Mouse (Mus musculus) hindbrain, embryonic 12.5 days (tissue): Measurements from ENCODE around the gene Hc. TPM values are rescaled to one million over a fixed set of nuclear protein-coding genes. Genes with fewer than 3 reads are reported as not detected.

Experiments
- ATAC-seq: fragments of 200-750 bp; cut with Nextera tagmentation; 2 replicates; pipeline ENCODE4 v1.8.0; 2017; ENCODE audit warnings: moderate TSS enrichment; ENCODE audit not compliant: low FRiP score
- H3K27ac ChIP-seq: fragments of 300-500 bp; sonication (generic); 2 replicates; pipeline ENCODE4 v1.5.1; 2016; ENCODE audit warnings: mild to moderate bottlenecking
- H3K27me3 ChIP-seq: fragments of 300-500 bp; sonication (generic); 2 replicates; pipeline ENCODE4 v1.6.1; 2016; ENCODE audit warnings: mild to moderate bottlenecking
- H3K36me3 ChIP-seq: fragments of 300-500 bp; sonication (generic); 2 replicates; pipeline ENCODE4 v1.6.1; 2016; ENCODE audit warnings: mild to moderate bottlenecking
- H3K4me1 ChIP-seq: fragments of 300-500 bp; sonication (generic); 2 replicates; pipeline ENCODE4 v1.6.1; 2016
- H3K4me2 ChIP-seq: fragments of 300-500 bp; sonication (generic); replicated peaks from 2 replicates; pipeline ENCODE4 v1.6.1; 2016; ENCODE audit warnings: mild to moderate bottlenecking
- H3K4me3 ChIP-seq: fragments of 300-500 bp; sonication (generic); 2 replicates; pipeline ENCODE4 v1.5.1; 2016; ENCODE audit warnings: mild to moderate bottlenecking
- H3K9ac ChIP-seq: fragments of 300-500 bp; sonication (generic); 2 replicates; pipeline ENCODE4 v1.6.1; 2016; ENCODE audit warnings: mild to moderate bottlenecking, moderate library complexity
- H3K9me3 ChIP-seq: fragments of 300-500 bp; sonication (generic); replicated peaks from 2 replicates; pipeline ENCODE4 v1.6.1; 2016; ENCODE audit warnings: mild to moderate bottlenecking
- WGBS: fragments of 180-500 bp; shearing (Covaris S2); methylation state at CpG from one replicate; pipeline ENCODE4 v1.1.7; 2016; 5-methylcytosine and 5-hydroxymethylcytosine counted together
- polyA plus RNA-seq: library from polyadenylated mRNA; unstranded; fragments of >200 nt; fragmentation: Nextera tagmentation; extraction: Ambion mirVana; gene quantifications from 2 replicates; pipeline ENCODE4 v1.2.1, GENCODE M21; 2016

The Hc gene
- polyA plus RNA-seq, 1 experiment from 2014 or later: 0.14 TPM

DNA sequence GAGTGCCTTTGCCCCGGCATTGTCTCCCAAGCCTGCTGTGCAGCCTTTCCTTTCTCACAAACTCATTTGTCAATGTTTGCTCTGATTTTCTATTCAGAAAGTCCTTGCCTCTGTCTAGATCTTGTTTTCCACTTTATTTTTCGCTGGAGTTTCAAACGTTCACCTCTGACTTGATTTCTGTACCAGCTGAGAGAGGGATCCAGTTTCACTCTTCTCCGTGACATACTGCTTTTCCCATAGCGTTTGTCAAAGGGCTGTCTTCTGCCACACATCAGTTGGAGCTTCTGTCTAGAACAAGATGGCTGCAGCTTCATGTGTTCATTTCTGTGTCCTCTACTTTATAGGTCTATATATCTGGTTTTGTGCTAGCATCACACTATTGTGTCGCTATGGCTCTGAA lies 17.9 kb upstream of the Hc start:
- 58% methylated on average over 6 of the region's 6 CpGs for WGBS
- Histone ChIP-seq H3K4me3 (no peak overlapping the region), H3K4me2 (no peak overlapping the region), H3K4me1 (no peaks in the 10 kb centered on the region), H3K27ac (no peak overlapping the region), H3K36me3 (no peaks in the 10 kb centered on the region), H3K27me3 (no peaks in the 10 kb centered on the region), H3K9me3 (no peaks in the 10 kb centered on the region), H3K9ac (no peak overlapping the region)
- no peak for ATAC-seq

DNA sequence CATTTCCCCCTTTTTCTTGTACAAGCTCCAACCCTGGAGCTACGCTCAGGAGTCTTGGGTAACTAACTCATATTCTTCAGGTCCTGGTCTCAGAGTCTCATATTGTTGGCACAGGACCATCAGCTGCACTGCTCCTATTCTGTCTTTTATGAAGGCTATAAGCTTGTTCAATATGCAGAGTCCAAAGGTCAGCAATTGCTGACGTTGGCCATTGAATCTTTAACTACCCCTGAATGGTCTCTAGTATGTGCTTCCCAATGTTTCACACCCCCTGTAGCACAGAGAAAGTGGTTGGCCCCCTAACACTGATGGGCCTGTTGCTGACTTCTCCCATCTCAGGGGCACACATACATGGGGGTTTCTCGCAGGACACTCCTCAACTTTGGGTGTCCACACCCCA lies 13.1 kb upstream of the Hc start:
- Histone ChIP-seq H3K9me3 (no peaks in the 10 kb centered on the region), H3K4me2 (no peak overlapping the region), H3K9ac (no peak overlapping the region), H3K27ac (no peak overlapping the region), H3K36me3 (no peaks in the 10 kb centered on the region), H3K4me3 (no peak overlapping the region), H3K27me3 (no peaks in the 10 kb centered on the region), H3K4me1 (no peaks in the 10 kb centered on the region)
- 92% methylated on average over 3 of the region's 3 CpGs for WGBS
- no peak for ATAC-seq

DNA sequence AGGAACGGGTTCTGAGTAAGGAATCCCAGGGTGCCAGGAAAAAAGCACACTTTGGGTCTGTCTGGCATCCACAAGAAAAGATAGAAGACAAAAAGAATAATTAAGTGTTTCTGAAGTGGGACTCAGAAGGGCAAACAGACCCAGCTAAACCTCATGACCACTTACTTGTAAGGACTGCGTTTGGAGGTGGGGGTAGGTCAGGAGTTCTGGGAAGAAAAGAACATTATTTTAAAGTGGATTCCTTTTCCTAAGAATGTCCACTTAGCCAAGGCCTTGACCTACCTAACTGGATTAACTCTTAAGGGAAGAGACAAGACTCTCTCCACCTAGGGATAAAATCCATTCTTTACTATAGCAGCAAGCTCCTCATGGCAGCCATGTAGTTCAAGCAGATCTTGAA lies 11.3 kb upstream of the Hc start:
- no peaks in the 10 kb centered on the region for H3K4me1 ChIP-seq
- no peak overlapping the region for H3K4me2 ChIP-seq
- H3K9me3 ChIP-seq: no peaks in the 10 kb centered on the region
- no peak overlapping the region for H3K27ac ChIP-seq
- 73% methylated on average over 2 of the region's 2 CpGs for WGBS
- H3K27me3 ChIP-seq: no peaks in the 10 kb centered on the region
- H3K36me3 ChIP-seq: no peaks in the 10 kb centered on the region
- no peak overlapping the region for H3K9ac ChIP-seq
- H3K4me3 ChIP-seq: no peak overlapping the region
- ATAC-seq: no peak

DNA sequence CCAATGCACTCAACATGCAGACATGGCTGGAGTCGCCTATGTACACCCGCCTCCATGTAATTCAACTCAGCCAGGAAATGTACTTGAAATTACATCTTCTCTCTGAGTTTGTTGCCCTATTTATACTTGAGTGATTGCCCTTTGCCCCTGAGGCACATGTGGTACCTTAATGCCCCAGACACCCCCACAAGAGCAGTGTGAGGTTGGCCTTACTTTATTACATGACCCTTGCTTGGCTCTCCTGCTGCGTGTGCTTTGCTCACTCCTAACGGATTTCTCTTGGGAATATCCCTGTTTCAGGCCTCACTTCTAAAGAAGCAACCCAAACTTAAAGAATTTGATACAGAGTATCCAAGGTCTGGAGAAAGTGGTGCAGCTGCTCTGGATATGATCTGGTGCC lies 9.0 kb upstream of the Hc start:
- Histone ChIP-seq H3K4me2 (no peak overlapping the region), H3K9ac (no peak overlapping the region), H3K36me3 (no peaks in the 10 kb centered on the region), H3K9me3 (no peaks in the 10 kb centered on the region), H3K4me3 (no peak overlapping the region), H3K4me1 (no peaks in the 10 kb centered on the region), H3K27ac (no peak overlapping the region), H3K27me3 (no peaks in the 10 kb centered on the region)
- 81% methylated on average over 4 of the region's 4 CpGs for WGBS
- ATAC-seq: no peak

DNA sequence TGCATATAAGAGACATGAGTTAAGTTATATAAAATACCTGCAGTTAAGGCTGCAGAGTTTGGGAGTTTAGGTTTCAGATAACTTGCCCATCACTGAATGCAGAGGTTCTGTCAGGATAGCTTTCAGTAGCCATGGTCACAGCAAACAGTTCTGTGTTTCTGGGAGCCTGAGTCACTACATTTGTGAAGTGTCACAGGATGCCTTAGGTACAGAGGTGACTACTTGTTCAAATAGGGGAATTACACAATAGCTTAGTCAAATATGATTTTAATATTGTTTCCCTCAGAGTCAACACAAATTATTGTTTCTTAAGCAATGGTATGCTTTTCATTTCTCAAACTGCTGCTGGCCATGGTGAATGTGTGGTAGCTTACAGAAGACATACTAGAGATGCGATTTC lies 7.9 kb upstream of the Hc start:
- no peak overlapping the region for H3K4me2 ChIP-seq
- WGBS: 95% methylated on average over 1 of the region's 1 CpGs
- H3K9me3 ChIP-seq: no peaks in the 10 kb centered on the region
- no peaks in the 10 kb centered on the region for H3K36me3 ChIP-seq
- H3K27ac ChIP-seq: no peak overlapping the region
- no peak overlapping the region for H3K4me3 ChIP-seq
- H3K9ac ChIP-seq: no peak overlapping the region
- H3K27me3 ChIP-seq: no peaks in the 10 kb centered on the region
- no peaks in the 10 kb centered on the region for H3K4me1 ChIP-seq
- no peak for ATAC-seq

DNA sequence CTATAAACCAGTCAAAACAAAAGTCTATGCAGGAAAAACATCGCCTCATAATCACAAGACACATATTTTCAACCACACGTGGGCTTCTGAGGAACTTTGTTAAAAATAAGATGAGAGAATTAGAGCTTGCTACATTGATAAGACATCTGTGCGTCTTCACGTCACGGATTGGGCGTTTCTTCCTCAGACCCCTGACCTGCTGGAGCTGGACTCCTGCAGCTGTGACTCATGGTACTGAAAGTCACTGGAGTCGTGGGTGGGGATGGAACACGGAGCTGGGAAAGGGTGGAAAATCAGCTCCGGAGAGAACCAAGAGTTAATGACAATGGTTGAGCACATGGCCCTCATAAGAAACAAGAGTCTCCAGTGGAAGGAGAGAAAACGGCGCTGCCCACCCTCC lies 5.9 kb upstream of the Hc start:
- Histone ChIP-seq H3K4me3 (no peak overlapping the region), H3K4me2 (no peak overlapping the region), H3K27me3 (no peaks in the 10 kb centered on the region), H3K4me1 (no peaks in the 10 kb centered on the region), H3K9ac (no peak overlapping the region), H3K36me3 (no peaks in the 10 kb centered on the region), H3K9me3 (no peaks in the 10 kb centered on the region), H3K27ac (no peak overlapping the region)
- ATAC-seq: no peak
- 89% methylated on average over 11 of the region's 11 CpGs for WGBS

DNA sequence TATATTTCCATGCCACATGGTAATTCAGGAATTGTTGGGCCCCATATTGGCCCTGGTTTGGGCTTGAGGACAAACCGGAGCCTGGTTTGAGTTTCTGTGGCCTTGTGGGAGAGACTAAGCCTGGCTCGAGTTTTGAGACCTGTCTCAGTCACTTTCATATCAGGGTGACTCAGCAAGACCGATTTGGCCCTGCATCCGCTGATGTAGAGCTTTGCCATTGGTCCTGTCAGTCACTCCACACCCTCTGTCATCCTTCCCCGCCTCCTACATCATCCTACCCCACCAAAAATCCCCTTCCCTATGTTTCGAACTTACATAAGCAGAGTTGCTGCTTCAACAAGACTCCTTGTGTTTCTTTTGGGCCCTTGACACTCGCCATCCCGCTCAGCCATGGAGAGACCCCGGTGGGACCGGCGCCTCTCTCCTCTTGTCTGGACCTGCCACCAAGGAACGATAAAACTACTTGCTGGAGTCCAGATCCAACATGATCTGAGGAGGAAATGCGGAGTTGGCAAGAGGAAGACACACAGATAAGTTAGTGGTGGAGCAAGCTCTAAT lies 5.4 kb upstream of the Hc start:
- Histone ChIP-seq H3K4me2 (no peak overlapping the region), H3K36me3 (no peaks in the 10 kb centered on the region), H3K4me3 (no peak overlapping the region), H3K9ac (no peak overlapping the region), H3K27me3 (no peaks in the 10 kb centered on the region), H3K4me1 (no peaks in the 10 kb centered on the region), H3K9me3 (no peaks in the 10 kb centered on the region), H3K27ac (no peak overlapping the region)
- WGBS: 90% methylated on average over 13 of the region's 13 CpGs
- ATAC-seq: no peak

DNA sequence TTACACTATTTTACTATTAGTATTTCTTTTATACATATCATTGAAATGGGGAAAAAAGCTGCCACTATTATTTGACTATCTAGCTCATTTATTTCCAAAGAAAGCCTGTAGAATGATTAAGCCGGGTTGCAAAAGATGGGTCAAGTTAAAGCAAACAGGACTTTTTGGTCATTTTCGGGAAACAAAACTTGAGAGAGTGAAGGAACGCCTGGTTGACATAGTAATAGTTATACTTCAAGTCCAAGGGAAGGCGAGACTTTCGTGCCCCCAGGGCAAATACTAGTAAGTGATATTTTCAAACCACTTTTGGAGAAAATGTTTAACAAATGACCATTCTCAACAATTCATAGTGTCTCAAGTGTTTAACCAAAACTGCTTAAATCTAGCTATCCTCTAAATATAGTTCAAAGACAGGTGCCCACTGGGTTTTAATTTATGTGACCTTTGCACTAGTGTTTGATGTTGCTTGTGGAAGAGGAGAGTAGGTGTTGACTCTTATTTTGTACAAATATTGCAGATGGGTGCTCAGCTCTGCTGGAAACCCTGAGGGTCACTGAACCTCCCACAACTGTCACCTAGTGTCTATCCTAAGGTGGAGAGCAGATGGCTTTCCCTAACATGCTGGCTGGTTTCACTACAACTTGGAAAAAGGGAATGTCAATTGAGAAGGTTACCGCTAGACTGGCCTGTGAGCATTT lies 2.2 kb upstream of the Hc start:
- Histone ChIP-seq H3K27me3 (no peaks in the 10 kb centered on the region), H3K4me3 (no peak overlapping the region), H3K36me3 (no peaks in the 10 kb centered on the region), H3K4me2 (no peak overlapping the region), H3K9ac (no peak overlapping the region), H3K9me3 (no peaks in the 10 kb centered on the region), H3K4me1 (no peaks in the 10 kb centered on the region), H3K27ac (no peak overlapping the region)
- no peak for ATAC-seq
- WGBS: 90% methylated on average over 6 of the region's 6 CpGs

DNA sequence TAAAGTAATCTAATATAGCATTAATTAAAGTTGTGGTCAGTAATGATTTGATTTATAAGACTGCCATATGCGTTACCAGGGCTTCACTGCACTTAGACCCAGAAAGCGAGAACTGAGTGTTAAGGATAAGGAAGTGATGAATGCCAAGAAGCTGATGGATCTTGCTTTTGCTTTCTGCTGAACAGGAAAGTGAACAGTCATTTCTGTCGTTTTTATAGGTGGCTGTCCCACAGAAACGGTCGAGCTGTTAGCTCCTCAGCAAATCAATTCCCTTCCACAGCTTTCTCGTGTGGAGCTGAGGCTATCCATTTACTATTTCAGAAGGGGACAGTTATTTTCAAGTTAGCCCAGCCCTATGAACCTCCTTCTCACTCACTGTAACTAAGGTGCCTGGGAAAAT lies 341 bp downstream of the Hc start:
- WGBS: 83% methylated on average over 6 of the region's 6 CpGs
- Histone ChIP-seq H3K4me2 (no peak overlapping the region), H3K4me1 (no peaks in the 10 kb centered on the region), H3K4me3 (no peak overlapping the region), H3K36me3 (no peaks in the 10 kb centered on the region), H3K9me3 (no peaks in the 10 kb centered on the region), H3K9ac (no peak overlapping the region), H3K27me3 (no peaks in the 10 kb centered on the region), H3K27ac (no peak overlapping the region)
- ATAC-seq: no peak

DNA sequence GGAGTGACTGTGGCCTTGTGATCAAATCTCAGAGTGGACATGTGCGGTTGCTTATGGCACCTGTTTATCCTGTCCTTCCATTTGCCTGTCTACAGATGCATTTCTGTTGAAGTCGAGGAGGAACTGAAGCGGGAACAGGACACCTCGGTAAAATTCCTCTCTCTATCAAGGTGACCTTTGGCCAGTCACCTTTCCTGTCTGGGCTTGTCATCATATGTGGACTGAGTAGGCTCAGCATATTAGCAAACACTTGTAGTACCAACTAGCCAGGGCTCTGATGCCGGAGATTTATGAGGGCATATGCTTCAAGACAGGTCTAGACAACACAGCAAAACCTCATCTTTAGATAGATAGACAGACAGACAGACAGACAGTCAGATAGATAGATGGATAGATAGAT lies 982 bp downstream of the Hc start:
- no peaks in the 10 kb centered on the region for H3K27me3 ChIP-seq
- no peaks in the 10 kb centered on the region for H3K36me3 ChIP-seq
- H3K9ac ChIP-seq: no peak overlapping the region
- H3K9me3 ChIP-seq: no peaks in the 10 kb centered on the region
- H3K27ac ChIP-seq: no peak overlapping the region
- no peak overlapping the region for H3K4me3 ChIP-seq
- ATAC-seq: no peak
- no peaks in the 10 kb centered on the region for H3K4me1 ChIP-seq
- WGBS: 91% methylated on average over 5 of the region's 5 CpGs
- no peak overlapping the region for H3K4me2 ChIP-seq

DNA sequence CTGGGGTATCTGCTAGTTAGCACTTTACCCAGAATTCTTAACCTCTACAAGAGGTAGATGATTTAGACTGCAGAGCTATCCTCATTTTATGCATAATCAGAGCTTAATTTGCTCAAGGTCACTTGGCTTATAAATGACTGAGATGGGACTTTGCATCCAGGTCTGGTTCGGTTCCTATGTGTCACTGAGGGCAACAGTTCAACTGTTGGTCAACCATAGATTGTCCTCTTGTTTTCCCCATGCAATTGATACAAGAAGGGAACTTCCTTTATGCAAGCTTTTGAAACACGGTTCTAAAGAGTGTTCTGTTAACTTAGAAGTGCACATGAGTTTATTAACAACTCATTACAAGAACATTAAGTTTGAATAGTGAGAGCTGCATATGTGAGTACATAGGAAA lies 2.9 kb downstream of the Hc start:
- Histone ChIP-seq H3K4me2 (no peak overlapping the region), H3K9me3 (no peaks in the 10 kb centered on the region), H3K9ac (no peak overlapping the region), H3K27ac (no peak overlapping the region), H3K36me3 (no peaks in the 10 kb centered on the region), H3K4me1 (no peaks in the 10 kb centered on the region), H3K27me3 (no peaks in the 10 kb centered on the region; the same call in 1 of the 2 replicates), H3K4me3 (no peak overlapping the region)
- 90% methylated on average over 2 of the region's 2 CpGs for WGBS
- ATAC-seq: no peak

DNA sequence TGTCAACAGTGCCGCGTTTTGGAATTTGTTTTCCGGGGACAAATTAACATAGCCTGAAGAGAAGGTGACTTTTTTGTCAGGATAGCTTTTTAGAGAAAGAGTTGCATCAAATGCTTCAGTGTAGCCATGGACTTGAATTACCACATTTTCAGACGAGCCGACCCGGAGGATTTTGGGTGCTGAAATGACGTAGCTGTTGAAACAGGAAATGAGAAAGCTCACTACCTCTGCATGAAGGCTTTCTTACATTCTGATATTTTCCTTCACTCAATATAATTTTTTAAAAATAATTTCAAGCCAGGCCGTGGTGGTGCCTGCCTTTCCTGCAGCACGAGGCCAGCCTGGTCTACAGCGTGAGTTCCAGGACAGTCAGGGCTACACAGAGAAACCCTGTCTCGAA lies 4.0 kb downstream of the Hc start:
- Histone ChIP-seq H3K9ac (no peak overlapping the region), H3K9me3 (no peaks in the 10 kb centered on the region), H3K4me1 (no peaks in the 10 kb centered on the region), H3K27ac (no peak overlapping the region), H3K4me2 (no peak overlapping the region), H3K4me3 (no peak overlapping the region), H3K36me3 (no peaks in the 10 kb centered on the region), H3K27me3 (no peaks in the 10 kb centered on the region; the same call in 1 of the 2 replicates)
- no peak for ATAC-seq
- 90% methylated on average over 11 of the region's 11 CpGs for WGBS

DNA sequence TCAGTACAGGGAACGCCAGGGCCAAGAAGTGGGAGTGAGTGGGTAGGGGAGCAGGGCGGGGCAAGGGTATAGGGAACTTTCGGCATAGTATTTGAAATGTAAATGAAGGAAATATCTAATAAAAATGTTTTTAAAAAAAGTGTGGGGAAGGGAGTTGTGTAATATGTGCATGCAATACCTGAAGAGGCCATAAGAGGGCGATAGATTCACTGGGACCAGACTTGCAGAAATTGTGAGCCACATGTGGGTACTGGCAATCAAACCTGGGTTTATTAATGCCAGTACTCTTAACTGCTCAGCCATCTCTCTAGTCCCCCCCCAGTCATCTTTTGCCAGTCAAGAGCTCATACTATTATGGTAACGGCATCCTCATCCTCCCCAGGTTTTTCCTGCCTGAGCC lies 12.4 kb downstream of the Hc start:
- no peak overlapping the region for H3K9ac ChIP-seq
- no peaks in the 10 kb centered on the region for H3K4me1 ChIP-seq
- no peaks in the 10 kb centered on the region for H3K9me3 ChIP-seq
- ATAC-seq: no peak
- H3K27me3 ChIP-seq: no peaks in the 10 kb centered on the region
- H3K36me3 ChIP-seq: no peaks in the 10 kb centered on the region
- WGBS: 40% methylated on average over 5 of the region's 5 CpGs
- no peak overlapping the region for H3K27ac ChIP-seq
- H3K4me2 ChIP-seq: no peak overlapping the region
- H3K4me3 ChIP-seq: no peak overlapping the region
